Mouse (Mus musculus): ENCODE results near the gene Myo7a. TPM values are rescaled to one million over a fixed set of nuclear protein-coding genes. Genes with fewer than 3 reads are reported as not detected.

Gene Myo7a
- polyA plus RNA-seq, 1 experiment from 2014 or later = 17.3 TPM

DNA sequence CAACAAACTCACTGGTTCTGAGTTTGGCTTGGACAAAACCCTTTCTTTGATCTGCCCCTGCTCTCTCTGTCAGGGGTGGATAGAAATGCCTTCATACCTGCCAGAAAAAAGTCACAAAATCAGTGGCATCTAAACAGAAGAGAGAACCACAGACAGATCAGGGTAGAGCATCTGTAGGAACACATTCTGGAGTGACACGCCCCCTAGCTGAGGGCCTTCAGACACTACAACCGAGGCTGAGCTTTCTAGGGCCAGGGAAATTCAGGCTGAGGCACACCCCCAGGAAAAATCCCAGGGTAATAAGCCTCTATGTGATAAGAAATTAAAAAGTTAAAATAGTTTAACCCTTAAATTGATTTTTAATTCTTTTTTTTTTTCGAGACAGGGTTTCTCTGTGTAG lies 34.0 kb upstream of the Myo7a start:
- no peak for DNase-seq (ENCODE audit: low spot score)
- no peak overlapping the region for H3K27ac ChIP-seq
- peaks cover 12% of the 10 kb centered on the region; the same call in 1 of the 2 replicates for H3K27me3 ChIP-seq (ENCODE audit: insufficient read depth, poor library complexity, severe bottlenecking)
- H3K4me1 ChIP-seq (replicated peaks) = peaks cover 68% of the 10 kb centered on the region
- no peaks in the 10 kb centered on the region for H3K9me3 ChIP-seq
- no peaks in the 10 kb centered on the region for H3K36me3 ChIP-seq
- no peak overlapping the region for H3K4me3 ChIP-seq
- WGBS = 32% methylated on average over 3 of the region's 3 CpGs

DNA sequence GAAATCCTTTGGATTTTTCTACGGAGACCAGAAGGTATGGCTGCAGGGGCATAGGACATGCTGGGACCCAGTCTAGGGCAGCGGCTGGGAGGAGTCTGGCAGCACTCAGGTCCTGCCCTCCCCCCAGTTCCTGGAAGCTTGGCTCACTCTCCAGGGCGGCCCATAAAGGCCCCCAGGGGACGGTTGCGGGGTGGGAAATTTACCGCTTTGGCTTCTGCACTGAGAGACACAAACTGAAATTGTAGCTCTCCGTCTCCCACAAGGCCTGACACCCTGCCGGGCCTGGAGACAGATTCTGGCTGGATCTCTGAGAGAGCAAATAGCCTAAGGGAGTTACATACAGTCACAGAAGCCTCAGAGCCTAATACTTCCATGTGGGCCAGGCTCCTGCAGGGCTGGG lies 33.1 kb upstream of the Myo7a start:
- WGBS = 66% methylated on average over 8 of the region's 8 CpGs
- Histone ChIP-seq H3K27me3 (ENCODE audit: insufficient read depth, poor library complexity, severe bottlenecking) (peaks cover 12% of the 10 kb centered on the region; the same call in 1 of the 2 replicates), H3K4me3 (no peak overlapping the region), H3K4me1 (replicated peaks) (peaks cover 68% of the 10 kb centered on the region), H3K27ac (no peak overlapping the region), H3K9me3 (no peaks in the 10 kb centered on the region), H3K36me3 (no peaks in the 10 kb centered on the region)
- no peak for DNase-seq (ENCODE audit: low spot score)

DNA sequence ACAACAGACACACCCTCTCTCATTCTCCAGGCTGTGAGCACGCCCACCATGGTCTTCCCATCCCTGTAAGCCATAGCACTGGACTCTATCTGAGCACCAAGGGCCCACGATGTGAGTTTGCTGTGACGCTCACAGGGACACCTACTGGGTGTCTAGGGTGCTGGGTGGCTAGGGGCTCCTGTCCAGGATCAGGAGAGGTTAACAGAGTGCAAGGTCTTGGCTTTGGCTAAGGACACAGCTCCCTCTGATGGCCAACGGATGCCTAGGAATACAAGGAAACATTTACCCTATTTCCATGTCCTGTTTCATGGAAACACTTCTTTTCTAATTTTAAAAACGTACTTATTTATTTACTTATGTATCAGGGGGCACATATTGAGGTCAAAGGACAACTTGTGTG lies 31.2 kb upstream of the Myo7a start:
- Histone ChIP-seq H3K4me3 (no peak overlapping the region), H3K4me1 (replicated peaks) (peaks cover 64% of the 10 kb centered on the region), H3K36me3 (no peaks in the 10 kb centered on the region), H3K9me3 (no peaks in the 10 kb centered on the region), H3K27me3 (ENCODE audit: insufficient read depth, poor library complexity, severe bottlenecking) (peaks cover 19% of the 10 kb centered on the region; the same call in 1 of the 2 replicates), H3K27ac (peak overlapping the region; percentile 53; the same call in 1 of the 2 replicates)
- 43% methylated on average over 5 of the region's 5 CpGs for WGBS
- no peak for DNase-seq (ENCODE audit: low spot score)

DNA sequence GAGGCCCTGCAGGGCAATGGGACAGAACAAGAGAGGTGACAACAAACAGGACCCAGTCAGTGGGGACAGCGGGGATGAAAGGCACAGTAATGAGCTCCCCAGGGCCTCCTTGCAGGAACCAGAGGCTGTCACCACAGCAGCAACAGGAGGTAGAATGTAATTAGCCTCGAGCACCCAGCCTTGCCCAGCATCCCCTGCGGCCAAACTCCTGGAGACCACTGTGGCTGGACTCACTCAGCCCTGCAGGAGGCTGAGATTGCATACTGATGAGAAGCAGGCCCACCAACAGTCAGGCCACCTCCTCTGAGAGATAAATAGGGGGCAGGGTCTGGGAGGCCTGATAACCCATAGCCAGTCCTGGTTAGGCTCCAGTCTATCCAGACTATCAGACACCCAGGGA lies 30.5 kb upstream of the Myo7a start:
- Histone ChIP-seq H3K9me3 (no peaks in the 10 kb centered on the region), H3K27me3 (ENCODE audit: insufficient read depth, poor library complexity, severe bottlenecking) (peaks cover 22% of the 10 kb centered on the region; the same call in 1 of the 2 replicates), H3K4me1 (replicated peaks) (peaks cover 63% of the 10 kb centered on the region), H3K4me3 (no peak overlapping the region), H3K36me3 (peaks cover under 1% of the 10 kb centered on the region; the same call in 1 of the 2 replicates), H3K27ac (peak overlapping the region; percentile 53; the same call in 1 of the 2 replicates)
- 19% methylated on average over 3 of the region's 3 CpGs for WGBS
- DNase-seq (ENCODE audit: low spot score) = no peak

DNA sequence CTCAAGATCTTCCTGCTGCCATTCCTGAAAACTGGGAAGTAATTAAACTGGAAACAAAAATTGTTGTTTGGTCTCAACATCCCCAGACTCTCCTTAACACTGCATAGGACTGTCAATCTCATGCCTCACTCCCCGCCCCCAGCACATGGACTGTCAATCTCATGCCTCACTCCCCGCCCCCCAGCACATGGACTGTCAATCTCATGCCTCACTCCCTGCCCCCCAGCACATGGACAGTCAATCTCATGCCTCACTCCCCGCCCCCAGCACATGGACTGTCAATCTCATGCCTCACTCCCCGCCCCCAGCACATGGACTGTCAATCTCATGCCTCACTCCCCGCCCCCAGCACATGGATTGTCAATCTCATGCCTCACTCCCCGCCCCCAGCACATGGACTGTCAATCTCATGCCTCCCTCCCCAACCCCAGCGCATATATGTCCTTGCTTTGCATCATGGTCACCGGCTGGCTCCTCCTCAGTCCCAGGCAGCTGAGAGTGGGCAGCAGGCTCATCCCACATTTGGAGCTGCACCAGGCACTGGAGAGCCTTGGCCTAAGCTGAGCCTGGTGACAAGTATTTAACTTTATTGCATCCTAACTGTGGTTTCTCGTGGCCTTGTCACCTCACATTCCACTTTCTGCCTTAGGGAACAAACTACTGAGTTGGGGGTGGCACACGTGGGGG lies 29.5 kb upstream of the Myo7a start:
- H3K27me3 ChIP-seq (ENCODE audit: insufficient read depth, poor library complexity, severe bottlenecking) = peaks cover 23% of the 10 kb centered on the region; the same call in 1 of the 2 replicates
- no peaks in the 10 kb centered on the region for H3K9me3 ChIP-seq
- no peak overlapping the region for H3K4me3 ChIP-seq
- 61% methylated on average over 10 of the region's 10 CpGs for WGBS
- no peak for DNase-seq (ENCODE audit: low spot score)
- H3K4me1 ChIP-seq (replicated peaks) = peaks cover 70% of the 10 kb centered on the region
- no peak overlapping the region for H3K27ac ChIP-seq
- peaks cover 2% of the 10 kb centered on the region; the same call in 1 of the 2 replicates for H3K36me3 ChIP-seq

DNA sequence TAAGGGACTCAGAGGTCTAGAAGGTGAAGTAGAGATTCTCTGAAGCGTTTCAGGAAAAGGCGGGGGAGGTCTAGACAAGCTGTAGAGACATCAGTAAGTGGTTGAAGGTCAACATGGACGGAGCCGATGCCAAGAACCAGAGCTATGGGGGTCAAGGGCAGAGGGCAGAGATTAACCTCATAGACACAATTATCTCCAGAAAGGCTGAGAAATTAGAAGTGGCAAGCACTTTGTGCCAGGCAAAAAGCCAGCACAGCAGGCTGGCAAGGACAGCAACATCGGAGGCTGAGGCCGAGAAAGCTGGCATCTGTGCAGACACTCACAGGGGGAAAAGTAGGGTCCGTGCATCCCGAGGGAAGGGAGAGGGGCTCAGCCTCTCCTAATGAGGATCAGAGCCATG lies 28.4 kb upstream of the Myo7a start:
- Histone ChIP-seq H3K9me3 (no peaks in the 10 kb centered on the region), H3K4me3 (no peak overlapping the region), H3K27me3 (ENCODE audit: insufficient read depth, poor library complexity, severe bottlenecking) (peaks cover 22% of the 10 kb centered on the region; the same call in 1 of the 2 replicates), H3K27ac (peak overlapping the region; percentile 67; the same call in 1 of the 2 replicates), H3K4me1 (replicated peaks) (peaks cover 77% of the 10 kb centered on the region), H3K36me3 (peaks cover 2% of the 10 kb centered on the region; the same call in 1 of the 2 replicates)
- 83% methylated on average over 8 of the region's 8 CpGs for WGBS
- DNase-seq (ENCODE audit: low spot score) = no peak

DNA sequence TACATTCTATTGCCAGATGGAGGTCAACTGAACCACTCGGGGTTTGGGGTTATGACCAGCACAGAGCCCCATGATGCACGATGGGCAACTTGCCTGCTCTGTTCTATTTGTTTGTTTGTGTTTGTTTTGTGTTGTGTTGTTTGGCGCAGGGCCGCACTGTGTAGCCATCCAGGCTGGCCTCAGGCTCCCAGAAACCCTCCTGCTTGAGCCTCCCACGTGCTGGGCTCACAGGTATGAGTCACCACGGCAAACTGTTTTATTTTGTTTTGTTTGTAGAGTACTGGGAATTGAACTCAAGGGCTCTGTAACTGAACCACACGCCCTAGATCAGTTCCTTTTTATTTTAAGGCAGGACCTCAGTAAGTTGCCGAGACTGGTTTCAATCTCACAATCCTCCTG lies 27.1 kb upstream of the Myo7a start:
- Histone ChIP-seq H3K4me3 (no peak overlapping the region), H3K4me1 (replicated peaks) (peaks cover 77% of the 10 kb centered on the region)
- no peak for DNase-seq (ENCODE audit: low spot score)

DNA sequence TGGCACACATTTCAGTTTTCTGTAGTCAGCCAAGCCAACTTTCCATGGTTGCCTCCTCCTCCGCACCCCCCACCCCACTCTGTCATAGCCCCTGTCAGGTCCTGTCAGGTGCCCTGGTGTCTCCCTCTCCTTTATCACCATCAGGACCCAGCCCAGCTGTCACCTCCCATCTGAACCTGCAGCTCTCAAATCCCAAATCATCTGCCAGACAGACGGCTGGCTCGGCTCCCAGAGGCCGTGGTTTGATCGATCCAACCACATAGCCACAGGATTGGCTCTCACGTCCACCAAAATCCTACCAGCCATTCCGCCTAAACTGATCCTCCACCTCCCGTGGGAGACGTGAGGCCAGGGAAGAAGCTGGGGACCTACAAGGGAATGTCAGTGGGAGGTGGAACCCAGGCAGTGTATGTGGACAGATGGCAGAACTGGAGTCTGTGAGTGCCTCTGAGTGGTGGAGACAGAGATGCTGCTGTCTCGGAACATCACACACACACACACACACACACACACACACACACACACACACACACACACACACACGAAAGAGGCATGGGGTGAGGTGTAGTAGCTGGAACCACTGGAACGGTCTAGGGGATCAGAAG lies 26.6 kb upstream of the Myo7a start:
- Histone ChIP-seq H3K27ac (no peak overlapping the region), H3K9me3 (no peaks in the 10 kb centered on the region), H3K4me1 (replicated peaks) (peaks cover 77% of the 10 kb centered on the region), H3K4me3 (no peak overlapping the region), H3K27me3 (ENCODE audit: insufficient read depth, poor library complexity, severe bottlenecking) (peaks cover 14% of the 10 kb centered on the region; the same call in 1 of the 2 replicates), H3K36me3 (peaks cover 2% of the 10 kb centered on the region; the same call in 1 of the 2 replicates)
- 88% methylated on average over 12 of the region's 12 CpGs for WGBS
- DNase-seq (ENCODE audit: low spot score) = no peak

More for the DNA sequence above, 27.1 kb upstream of the Myo7a start:
- peaks cover 2% of the 10 kb centered on the region; the same call in 1 of the 2 replicates for H3K36me3 ChIP-seq
- no peak overlapping the region for H3K27ac ChIP-seq
- peaks cover 15% of the 10 kb centered on the region; the same call in 1 of the 2 replicates for H3K27me3 ChIP-seq (ENCODE audit: insufficient read depth, poor library complexity, severe bottlenecking)
- WGBS = 86% methylated on average over 8 of the region's 8 CpGs
- no peaks in the 10 kb centered on the region for H3K9me3 ChIP-seq

DNA sequence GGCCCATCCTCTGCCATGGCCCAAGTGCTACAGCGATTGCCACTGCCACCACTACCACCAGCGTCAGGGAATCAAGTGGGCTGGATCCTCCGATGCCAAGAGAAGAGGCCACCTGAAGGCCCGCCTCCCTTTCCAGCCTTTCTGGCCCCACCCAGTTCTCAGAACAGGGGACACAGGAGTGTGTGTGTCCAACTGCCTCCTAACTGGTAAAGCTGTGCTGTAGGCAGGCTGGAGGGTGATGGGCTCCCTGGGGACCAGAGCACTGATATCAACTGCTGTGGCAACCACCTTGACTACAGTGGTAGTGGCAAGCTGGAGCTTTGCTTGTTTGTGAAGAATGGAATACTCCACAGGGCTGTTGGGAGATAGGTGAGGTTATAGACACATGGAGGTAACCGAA lies 26.1 kb upstream of the Myo7a start, which contains the start of gene Omp:
Omp (minus strand) TSS at position 101 of the 400 bp plus-strand sequence.
- Histone ChIP-seq H3K36me3 (peaks cover 2% of the 10 kb centered on the region; the same call in 1 of the 2 replicates), H3K27me3 (ENCODE audit: insufficient read depth, poor library complexity, severe bottlenecking) (peaks cover 19% of the 10 kb centered on the region), H3K4me3 (no peak within 1 kb of the TSS), H3K4me1 (replicated peaks) (peaks cover 76% of the 10 kb centered on the region), H3K27ac (no peak within 1 kb of the TSS), H3K9me3 (no peaks in the 10 kb centered on the region)
- DNase-seq (ENCODE audit: low spot score) = no peak
- WGBS = 89% methylated on average over 5 of the region's 5 CpGs

DNA sequence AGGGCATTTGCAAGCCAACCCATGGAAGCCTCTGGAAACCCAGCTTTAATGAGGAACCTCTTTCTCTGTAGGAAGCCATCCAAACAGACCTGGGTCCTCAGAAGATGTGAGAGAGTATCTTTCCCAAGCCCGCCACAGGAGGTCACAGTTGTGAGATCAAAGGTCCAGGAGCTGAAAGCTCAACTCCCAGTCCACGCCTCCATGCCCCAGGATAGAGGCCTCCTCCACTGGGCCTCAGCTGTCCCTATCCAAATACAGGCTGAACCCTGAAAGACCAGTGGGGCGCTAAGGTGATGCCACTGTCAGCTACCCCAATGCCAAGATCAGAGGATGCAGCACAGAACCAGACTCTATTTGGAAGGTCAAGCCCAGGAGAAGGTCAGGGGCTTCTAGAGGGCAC lies 23.3 kb upstream of the Myo7a start:
- H3K27ac ChIP-seq = 0 out of 2 replicates have a peak overlapping the region, but pooled peaks have one; percentile 60
- H3K27me3 ChIP-seq (ENCODE audit: insufficient read depth, poor library complexity, severe bottlenecking) = peaks cover 19% of the 10 kb centered on the region
- H3K36me3 ChIP-seq = peaks cover 2% of the 10 kb centered on the region; the same call in 1 of the 2 replicates
- H3K9me3 ChIP-seq = no peaks in the 10 kb centered on the region
- no peak overlapping the region for H3K4me3 ChIP-seq
- 48% methylated on average over 3 of the region's 3 CpGs for WGBS
- no peak for DNase-seq (ENCODE audit: low spot score)
- peaks cover 64% of the 10 kb centered on the region for H3K4me1 ChIP-seq (replicated peaks)

DNA sequence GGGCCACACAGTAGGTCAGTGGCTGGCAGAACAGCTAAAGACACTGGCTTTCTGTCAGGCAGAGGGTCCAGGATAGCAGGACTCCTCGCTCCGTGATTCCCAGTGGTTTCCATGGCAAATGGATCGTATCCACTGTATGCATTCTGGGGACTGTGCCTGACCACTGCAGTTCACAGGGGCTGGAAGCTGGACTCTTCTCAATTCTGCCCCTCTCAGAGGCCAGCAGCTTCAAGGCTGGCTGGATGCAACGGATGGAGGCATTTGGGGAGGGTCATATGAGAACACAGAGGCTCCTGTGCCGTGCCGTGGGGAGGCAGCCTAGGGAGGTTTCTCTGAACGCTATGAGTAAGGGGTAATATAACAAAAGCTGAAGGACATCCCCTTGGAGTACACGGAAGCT lies 22.9 kb upstream of the Myo7a start:
- H3K27ac ChIP-seq = 0 out of 2 replicates have a peak overlapping the region, but pooled peaks have one; percentile 60
- H3K36me3 ChIP-seq = peaks cover 2% of the 10 kb centered on the region; the same call in 1 of the 2 replicates
- peaks cover 19% of the 10 kb centered on the region for H3K27me3 ChIP-seq (ENCODE audit: insufficient read depth, poor library complexity, severe bottlenecking)
- WGBS = 36% methylated on average over 8 of the region's 8 CpGs
- no peaks in the 10 kb centered on the region for H3K9me3 ChIP-seq
- peaks cover 63% of the 10 kb centered on the region for H3K4me1 ChIP-seq (replicated peaks)
- H3K4me3 ChIP-seq = no peak overlapping the region
- no peak for DNase-seq (ENCODE audit: low spot score)

DNA sequence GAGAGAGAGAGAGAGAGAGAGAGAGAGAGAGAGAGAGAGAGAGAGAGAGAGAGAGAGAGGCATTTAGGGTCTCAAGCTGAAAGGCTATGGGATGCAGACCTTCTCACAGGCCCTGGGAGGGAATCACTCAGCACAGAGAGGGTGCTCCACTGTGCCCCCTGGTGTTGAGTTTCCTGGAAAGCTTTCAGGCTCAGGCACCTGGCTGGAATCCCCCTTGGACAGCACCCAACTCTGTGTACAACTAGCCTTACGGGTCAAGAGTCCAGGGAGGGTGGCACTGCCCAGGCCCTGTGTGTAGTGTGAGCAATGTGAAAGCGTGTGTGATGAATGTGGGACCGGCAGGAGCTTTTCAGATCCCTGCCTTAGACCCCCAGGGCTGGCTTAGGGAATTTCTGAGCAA lies 21.9 kb upstream of the Myo7a start:
- peaks cover 57% of the 10 kb centered on the region for H3K4me1 ChIP-seq (replicated peaks)
- DNase-seq (ENCODE audit: low spot score) = peak; percentile 37
- H3K27me3 ChIP-seq (ENCODE audit: insufficient read depth, poor library complexity, severe bottlenecking) = peaks cover 17% of the 10 kb centered on the region
- H3K9me3 ChIP-seq = no peaks in the 10 kb centered on the region
- H3K27ac ChIP-seq = no peak overlapping the region
- H3K4me3 ChIP-seq = no peak overlapping the region
- 66% methylated on average over 3 of the region's 3 CpGs for WGBS
- peaks cover 2% of the 10 kb centered on the region; the same call in 1 of the 2 replicates for H3K36me3 ChIP-seq

DNA sequence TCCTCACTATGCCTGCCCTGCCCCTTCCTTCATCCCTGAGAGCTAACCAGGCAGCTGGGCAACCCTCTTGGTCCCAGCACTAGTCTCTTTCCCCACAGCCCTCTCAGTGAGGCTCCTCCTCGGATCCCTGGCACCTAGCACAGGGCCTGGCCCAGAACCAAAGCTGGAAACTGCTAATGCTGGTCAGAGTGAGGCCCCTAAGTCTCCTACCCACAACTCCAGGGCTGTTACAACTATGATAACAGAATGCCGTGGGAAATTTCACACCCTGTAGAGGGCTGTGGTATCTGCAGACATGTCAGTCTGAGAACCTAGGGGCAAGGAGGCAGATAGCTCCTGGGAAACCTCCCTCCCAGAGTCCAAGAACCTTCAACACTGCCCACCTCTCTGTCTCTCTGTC lies 21.3 kb upstream of the Myo7a start:
- WGBS = 57% methylated on average over 2 of the region's 2 CpGs
- 0 out of 2 replicates have a peak overlapping the region, but pooled peaks have one; percentile 35 for H3K27ac ChIP-seq
- peaks cover 12% of the 10 kb centered on the region for H3K27me3 ChIP-seq (ENCODE audit: insufficient read depth, poor library complexity, severe bottlenecking)

More for the DNA sequence above, 21.3 kb upstream of the Myo7a start:
- H3K4me1 ChIP-seq (replicated peaks) = peaks cover 57% of the 10 kb centered on the region
- H3K9me3 ChIP-seq = no peaks in the 10 kb centered on the region
- no peak overlapping the region for H3K4me3 ChIP-seq
- DNase-seq (ENCODE audit: low spot score) = no peak
- H3K36me3 ChIP-seq = peaks cover 2% of the 10 kb centered on the region; the same call in 1 of the 2 replicates
